Mouse (Mus musculus): Measurements from ENCODE around the gene Prkar1b.

Gene Prkar1b

DNA sequence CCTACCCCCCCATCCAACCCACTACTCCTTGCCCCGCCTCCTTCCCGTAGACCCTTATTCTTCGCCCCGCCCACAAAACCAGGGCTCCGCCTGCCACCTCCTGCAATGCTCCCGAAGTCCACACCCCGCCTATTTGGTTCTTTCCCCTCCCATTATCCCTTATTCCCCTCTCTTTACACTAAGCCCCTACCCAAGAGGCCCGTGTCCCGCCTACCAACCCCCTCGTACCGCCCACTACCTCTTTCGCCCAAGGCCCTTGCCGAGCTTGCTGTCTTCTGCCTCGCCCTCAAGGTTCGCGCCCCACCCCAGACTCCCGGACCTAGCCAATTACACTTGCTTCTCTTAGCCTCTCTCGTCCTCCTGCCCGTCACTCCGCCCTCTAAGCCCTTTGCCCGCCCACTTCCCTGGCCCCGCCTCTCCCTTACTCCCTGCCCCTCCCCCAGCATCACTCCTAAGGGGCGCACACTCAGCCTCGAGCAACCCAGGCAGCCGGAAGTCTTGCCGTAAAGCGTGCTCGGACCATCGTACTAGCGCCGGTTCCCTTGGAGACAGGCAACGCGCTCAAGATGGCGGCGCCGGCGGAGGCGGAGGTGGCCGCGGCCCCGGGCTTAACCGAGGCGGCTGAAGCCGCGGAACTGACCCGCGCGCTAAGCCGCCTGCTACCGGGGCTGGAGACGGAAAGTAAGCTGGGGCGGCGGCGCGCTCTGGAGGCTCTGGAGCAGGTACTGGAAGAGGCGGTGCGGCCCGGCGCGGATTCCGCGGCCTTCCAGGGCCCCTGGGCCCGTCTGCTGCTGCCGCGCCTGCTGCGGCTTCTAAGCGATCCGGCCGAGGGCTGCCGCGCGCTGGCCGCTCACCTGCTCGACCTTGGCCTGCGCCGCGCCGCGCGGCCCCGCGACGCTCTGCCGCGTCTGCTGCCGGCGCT is at the start of gene Prkar1b, which contains the start of gene Dnaaf5:
Gene Prkar1b, minus strand, starts transcription at position 321 of the 922 bp plus-strand sequence.
Gene Dnaaf5, plus strand, starts transcription at position 543 of the 922 bp plus-strand sequence.
- H3K4me1 ChIP-seq (replicated peaks; ENCODE audit: low read depth, low read length), result peaks cover 63% of the 10 kb centered on the region
- no peaks in the 10 kb centered on the region for H3K27me3 ChIP-seq (ENCODE audit: insufficient read depth, low read length)
- H3K36me3 ChIP-seq (ENCODE audit: insufficient read depth, low read length), result peaks cover 61% of the 10 kb centered on the region
- TF ChIP-seq CTCF (conservative IDR thresholded peaks at IDR 0.05; ENCODE audit: low read length), result no peak
- TF ChIP-seq POU5F1 (IDR thresholded peaks at IDR 0.05; ENCODE audit: borderline replicate concordance, low read length), result no peak
- no peak for TF ChIP-seq NANOG (IDR thresholded peaks at IDR 0.05; ENCODE audit: borderline replicate concordance, low read length)
- peak within 1 kb of the TSS; percentile 99 for H3K4me3 ChIP-seq (replicated peaks; ENCODE audit: low read length)
- H3K9me3 ChIP-seq (ENCODE audit: low read length), result no peaks in the 10 kb centered on the region

DNA sequence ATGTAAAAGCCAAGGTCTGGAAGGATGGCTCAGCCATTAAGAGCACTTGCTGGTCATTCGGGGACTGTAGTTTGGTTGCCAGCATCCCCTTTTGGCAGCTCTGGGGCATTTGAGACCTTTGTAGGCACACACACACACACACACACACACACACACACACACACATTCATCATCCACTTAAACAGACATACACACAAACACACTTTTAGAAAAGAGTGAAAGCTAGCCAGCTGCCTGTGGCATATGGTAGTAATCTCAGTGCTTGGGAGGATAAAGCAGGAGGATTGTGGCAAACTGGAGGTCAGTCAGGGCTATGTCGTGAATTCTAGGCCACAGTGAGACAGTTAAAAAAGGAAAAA is 49.8 kb upstream of the Prkar1b start:
- H3K4me3 ChIP-seq (replicated peaks; ENCODE audit: low read length), result peak overlapping the region; percentile 98
- no peak for TF ChIP-seq CTCF (conservative IDR thresholded peaks at IDR 0.05; ENCODE audit: low read length)
- TF ChIP-seq NANOG (IDR thresholded peaks at IDR 0.05; ENCODE audit: borderline replicate concordance, low read length), result no peak
- TF ChIP-seq POU5F1 (IDR thresholded peaks at IDR 0.05; ENCODE audit: borderline replicate concordance, low read length), result no peak

DNA sequence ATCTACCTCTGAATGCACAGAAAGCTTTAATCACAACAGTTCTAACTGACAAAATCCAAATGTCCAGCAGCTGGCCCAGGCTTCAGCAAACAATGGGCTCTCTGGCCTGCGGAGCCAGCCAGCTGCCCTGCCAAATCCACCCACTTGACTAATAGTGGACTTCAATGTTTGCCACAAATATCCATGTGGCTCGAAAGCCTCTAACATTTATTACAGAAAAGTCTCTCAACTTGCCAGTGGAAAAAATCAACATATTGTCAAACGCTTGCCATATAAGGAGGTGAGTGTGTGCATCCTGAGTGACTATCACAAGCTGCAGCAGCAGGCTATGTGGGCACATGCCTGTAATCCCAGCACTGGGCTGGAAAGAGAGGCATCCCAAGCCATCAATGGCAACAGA is 49.0 kb upstream of the Prkar1b start:
- Histone ChIP-seq H3K4me3 (replicated peaks; ENCODE audit: low read length) (peak overlapping the region; percentile 98; the same call in 1 of the 2 replicates), H3K9me3 (ENCODE audit: low read length) (no peaks in the 10 kb centered on the region)
- TF ChIP-seq NANOG (IDR thresholded peaks at IDR 0.05; ENCODE audit: borderline replicate concordance, low read length) (no peak), POU5F1 (IDR thresholded peaks at IDR 0.05; ENCODE audit: borderline replicate concordance, low read length) (no peak), CTCF (conservative IDR thresholded peaks at IDR 0.05; ENCODE audit: low read length) (no peak)

More for the DNA sequence above, 49.8 kb upstream of the Prkar1b start:
- peaks cover 79% of the 10 kb centered on the region for H3K4me1 ChIP-seq (replicated peaks; ENCODE audit: low read depth, low read length)
- no peaks in the 10 kb centered on the region for H3K27me3 ChIP-seq (ENCODE audit: insufficient read depth, low read length)
- peaks cover 14% of the 10 kb centered on the region for H3K36me3 ChIP-seq (ENCODE audit: insufficient read depth, low read length)
- no peaks in the 10 kb centered on the region for H3K9me3 ChIP-seq (ENCODE audit: low read length)

DNA sequence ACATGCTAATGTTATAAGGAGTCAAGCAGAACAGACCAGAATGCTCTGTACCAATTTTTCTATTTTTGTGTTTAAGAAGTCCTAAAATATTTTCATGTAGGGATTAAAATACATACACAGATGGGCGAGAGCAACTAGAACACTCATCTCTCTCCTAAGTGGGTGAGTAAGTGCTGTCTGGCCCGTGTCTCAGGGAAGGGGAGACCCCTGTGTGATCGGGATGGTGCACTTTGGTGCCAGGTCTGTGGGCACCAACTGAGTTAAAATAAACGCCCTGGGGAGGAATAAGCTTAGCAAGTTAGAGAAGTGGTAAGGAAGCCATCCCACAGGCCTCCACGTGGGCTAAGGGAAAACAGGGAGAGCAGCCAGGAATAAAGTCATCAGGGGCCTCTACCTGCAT is 41.2 kb upstream of the Prkar1b start:
- Histone ChIP-seq H3K4me3 (replicated peaks; ENCODE audit: low read length) (no peak overlapping the region), H3K4me1 (replicated peaks; ENCODE audit: low read depth, low read length) (peaks cover 25% of the 10 kb centered on the region), H3K36me3 (ENCODE audit: insufficient read depth, low read length) (peaks cover 20% of the 10 kb centered on the region), H3K27me3 (ENCODE audit: insufficient read depth, low read length) (no peaks in the 10 kb centered on the region), H3K9me3 (ENCODE audit: low read length) (no peaks in the 10 kb centered on the region)
- no peak for TF ChIP-seq POU5F1 (IDR thresholded peaks at IDR 0.05; ENCODE audit: borderline replicate concordance, low read length)

More for the DNA sequence above, 49.0 kb upstream of the Prkar1b start:
- Histone ChIP-seq H3K4me1 (replicated peaks; ENCODE audit: low read depth, low read length) (peaks cover 74% of the 10 kb centered on the region), H3K27me3 (ENCODE audit: insufficient read depth, low read length) (no peaks in the 10 kb centered on the region), H3K36me3 (ENCODE audit: insufficient read depth, low read length) (peaks cover 7% of the 10 kb centered on the region)

DNA sequence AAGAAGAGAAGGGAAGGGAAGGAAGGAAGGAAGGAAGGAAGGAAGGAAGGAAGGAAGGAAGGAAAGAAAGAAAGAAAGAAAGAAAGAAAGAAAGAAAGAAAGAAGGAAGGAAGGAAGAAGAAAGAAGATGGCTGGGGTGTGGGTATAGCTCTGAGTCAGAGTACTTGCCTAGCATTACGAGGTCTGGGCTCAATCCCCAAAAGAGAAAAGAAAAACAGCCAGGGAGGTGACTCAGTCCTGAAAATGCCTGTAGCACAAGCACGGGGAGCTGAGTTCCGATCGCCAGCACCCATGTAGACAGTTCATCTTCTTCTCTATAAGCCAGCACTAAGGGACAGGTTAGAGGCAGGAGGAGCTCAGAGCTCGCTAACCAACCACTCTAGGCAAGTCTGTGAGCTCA is 39.9 kb upstream of the Prkar1b start:
- no peaks in the 10 kb centered on the region for H3K9me3 ChIP-seq (ENCODE audit: low read length)
- no peaks in the 10 kb centered on the region for H3K27me3 ChIP-seq (ENCODE audit: insufficient read depth, low read length)
- peaks cover 16% of the 10 kb centered on the region for H3K4me1 ChIP-seq (replicated peaks; ENCODE audit: low read depth, low read length)
- TF ChIP-seq CTCF (conservative IDR thresholded peaks at IDR 0.05; ENCODE audit: low read length), result no peak
- TF ChIP-seq NANOG (IDR thresholded peaks at IDR 0.05; ENCODE audit: borderline replicate concordance, low read length), result no peak
- TF ChIP-seq POU5F1 (IDR thresholded peaks at IDR 0.05; ENCODE audit: borderline replicate concordance, low read length), result no peak
- H3K4me3 ChIP-seq (replicated peaks; ENCODE audit: low read length), result no peak overlapping the region
- H3K36me3 ChIP-seq (ENCODE audit: insufficient read depth, low read length), result peaks cover 32% of the 10 kb centered on the region

DNA sequence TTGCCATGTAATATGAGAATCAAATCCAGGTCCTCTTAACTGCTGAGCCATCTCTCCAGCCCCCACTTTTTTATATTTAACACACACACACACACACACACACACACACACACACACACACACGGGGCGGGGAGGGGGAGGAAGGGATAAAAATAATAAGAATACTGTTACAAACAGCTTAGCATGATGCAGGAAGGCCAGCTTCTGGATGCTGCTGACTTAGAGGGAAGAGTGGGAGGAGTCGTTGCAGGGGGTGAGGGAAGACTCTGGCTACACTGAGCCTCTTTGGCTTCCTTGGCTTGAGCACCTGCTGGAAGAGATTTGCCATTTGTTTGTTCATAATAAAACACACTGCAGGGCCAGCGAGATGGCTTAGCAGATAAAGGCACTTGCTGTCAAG is 35.1 kb upstream of the Prkar1b start:
- no peaks in the 10 kb centered on the region for H3K9me3 ChIP-seq (ENCODE audit: low read length)
- H3K4me3 ChIP-seq (replicated peaks; ENCODE audit: low read length), result no peak overlapping the region
- peaks cover 81% of the 10 kb centered on the region for H3K36me3 ChIP-seq (ENCODE audit: insufficient read depth, low read length)
- peaks cover 7% of the 10 kb centered on the region for H3K4me1 ChIP-seq (replicated peaks; ENCODE audit: low read depth, low read length)
- no peak for TF ChIP-seq CTCF (conservative IDR thresholded peaks at IDR 0.05; ENCODE audit: low read length)
- no peak for TF ChIP-seq NANOG (IDR thresholded peaks at IDR 0.05; ENCODE audit: borderline replicate concordance, low read length)
- TF ChIP-seq POU5F1 (IDR thresholded peaks at IDR 0.05; ENCODE audit: borderline replicate concordance, low read length), result no peak
- H3K27me3 ChIP-seq (ENCODE audit: insufficient read depth, low read length), result no peaks in the 10 kb centered on the region

DNA sequence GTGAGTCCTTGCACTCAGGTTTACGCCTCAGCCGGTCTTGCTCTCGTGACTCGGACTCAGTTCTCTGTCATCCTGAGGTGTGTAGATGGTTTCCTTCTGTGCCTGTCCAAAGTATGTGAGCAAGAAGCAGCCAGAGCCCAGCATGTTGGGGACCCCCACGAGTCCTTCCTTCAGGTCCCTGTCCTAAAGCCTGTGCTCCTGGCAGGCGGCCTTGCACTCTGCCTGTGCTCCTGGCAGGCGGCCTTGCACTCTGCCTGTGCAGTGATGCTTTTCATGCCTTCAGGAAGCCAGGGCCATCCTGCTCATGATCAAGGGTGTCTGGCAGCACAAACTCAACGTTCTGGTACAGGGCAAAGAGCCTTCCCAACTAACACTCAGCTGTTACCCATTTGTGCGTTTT is 33.8 kb upstream of the Prkar1b start:
- Histone ChIP-seq H3K9me3 (ENCODE audit: low read length) (no peaks in the 10 kb centered on the region), H3K4me1 (replicated peaks; ENCODE audit: low read depth, low read length) (peaks cover 10% of the 10 kb centered on the region), H3K27me3 (ENCODE audit: insufficient read depth, low read length) (no peaks in the 10 kb centered on the region), H3K4me3 (replicated peaks; ENCODE audit: low read length) (no peak overlapping the region), H3K36me3 (ENCODE audit: insufficient read depth, low read length) (peaks cover 92% of the 10 kb centered on the region)
- no peak for TF ChIP-seq POU5F1 (IDR thresholded peaks at IDR 0.05; ENCODE audit: borderline replicate concordance, low read length)
- no peak for TF ChIP-seq NANOG (IDR thresholded peaks at IDR 0.05; ENCODE audit: borderline replicate concordance, low read length)
- no peak for TF ChIP-seq CTCF (conservative IDR thresholded peaks at IDR 0.05; ENCODE audit: low read length)

DNA sequence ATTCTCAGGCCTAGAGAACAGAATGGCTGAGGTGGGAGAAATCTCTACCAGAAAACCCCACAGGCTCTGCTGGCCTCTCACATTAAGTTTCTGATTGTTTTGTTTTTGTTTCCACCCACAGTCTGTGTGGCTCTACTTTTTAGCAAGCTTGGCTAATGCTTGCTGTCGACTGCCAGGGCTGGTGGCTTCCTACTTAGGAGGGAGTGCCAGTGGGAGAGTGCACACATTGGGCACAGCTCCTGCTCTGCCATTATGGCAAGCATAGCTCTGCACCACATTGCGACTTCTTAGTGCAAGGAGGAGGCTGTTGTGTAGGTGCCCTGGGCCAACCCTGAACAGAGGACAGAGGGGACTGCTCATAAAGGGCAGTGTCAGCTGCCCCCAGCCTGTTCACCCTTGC is 33.3 kb upstream of the Prkar1b start:
- H3K9me3 ChIP-seq (ENCODE audit: low read length), result no peaks in the 10 kb centered on the region
- TF ChIP-seq POU5F1 (IDR thresholded peaks at IDR 0.05; ENCODE audit: borderline replicate concordance, low read length) (no peak), CTCF (conservative IDR thresholded peaks at IDR 0.05; ENCODE audit: low read length) (no peak), NANOG (IDR thresholded peaks at IDR 0.05; ENCODE audit: borderline replicate concordance, low read length) (no peak)

More for the DNA sequence above, 33.3 kb upstream of the Prkar1b start:
- H3K36me3 ChIP-seq (ENCODE audit: insufficient read depth, low read length), result peaks cover 97% of the 10 kb centered on the region
- H3K4me3 ChIP-seq (replicated peaks; ENCODE audit: low read length), result no peak overlapping the region
- peaks cover 10% of the 10 kb centered on the region for H3K4me1 ChIP-seq (replicated peaks; ENCODE audit: low read depth, low read length)
- H3K27me3 ChIP-seq (ENCODE audit: insufficient read depth, low read length), result no peaks in the 10 kb centered on the region
